Mouse (Mus musculus): Measurements from ENCODE around the gene Cd2.

Gene Cd2

GRCm38 (mm10) chr3:101274041-101274770, 13.5 kb downstream of the Cd2 start:
- DNase-seq = no peak

GRCm38 (mm10) chr3:101272166-101272565, 15.6 kb downstream of the Cd2 start:
- DNase-seq = no peak

GRCm38 (mm10) chr3:101270833-101271232, 16.9 kb downstream of the Cd2 start:
- no peak for DNase-seq

- DNase-seq = no peak
These were observed 19.4 kb downstream of the Cd2 start for GRCm38 (mm10) chr3:101268361-101268760.

GRCm38 (mm10) chr3:101265561-101266091, 22.1 kb downstream of the Cd2 start:
- no peak for DNase-seq

- no peak for DNase-seq
These were observed 28.8 kb downstream of the Cd2 start for GRCm38 (mm10) chr3:101258976-101259375.

GRCm38 (mm10) chr3:101256090-101256489, 31.6 kb downstream of the Cd2 start:
- no peak for DNase-seq

- no peak for DNase-seq
These were observed 35.6 kb downstream of the Cd2 start for GRCm38 (mm10) chr3:101252141-101252540.

GRCm38 (mm10) chr3:101249846-101250245, 37.9 kb downstream of the Cd2 start:
- DNase-seq = no peak

- no peak for DNase-seq
These were observed 42.5 kb downstream of the Cd2 start for GRCm38 (mm10) chr3:101245212-101245611.

- no peak for DNase-seq
These were observed 44.7 kb downstream of the Cd2 start for GRCm38 (mm10) chr3:101243002-101243401.

GRCm38 (mm10) chr3:101241866-101242265, 45.9 kb downstream of the Cd2 start:
- no peak for DNase-seq

GRCm38 (mm10) chr3:101240859-101241258, 46.9 kb downstream of the Cd2 start:
- no peak for DNase-seq

GRCm38 (mm10) chr3:101239236-101239635, 48.5 kb downstream of the Cd2 start:
- no peak for DNase-seq

- no peak for DNase-seq
These were observed 49.0 kb downstream of the Cd2 start for GRCm38 (mm10) chr3:101238695-101239094.

GRCm38 (mm10) chr3:101236995-101237808, 50.5 kb downstream of the Cd2 start:
- DNase-seq = no peak

GRCm38 (mm10) chr3:101236261-101236660, 51.5 kb downstream of the Cd2 start:
- DNase-seq = no peak

- DNase-seq = no peak
These were observed 52.4 kb downstream of the Cd2 start for GRCm38 (mm10) chr3:101235321-101235720.

- no peak for DNase-seq
These were observed 54.3 kb downstream of the Cd2 start for GRCm38 (mm10) chr3:101233424-101233823.

- no peak for DNase-seq
These were observed 55.2 kb downstream of the Cd2 start for GRCm38 (mm10) chr3:101232570-101232969.

GRCm38 (mm10) chr3:101230201-101230600, 57.5 kb downstream of the Cd2 start:
- no peak for DNase-seq

GRCm38 (mm10) chr3:101229551-101229930, 58.2 kb downstream of the Cd2 start:
- DNase-seq = no peak

- no peak for DNase-seq
These were observed 58.7 kb downstream of the Cd2 start for GRCm38 (mm10) chr3:101228868-101229550.
